Mouse (Mus musculus) bone marrow macrophage, adult 2 months (primary cell): ENCODE results near the gene Rbm6.

ENCODE experiments used
- CTCF ChIP-seq: IDR thresholded peaks from 2 replicates; pipeline ENCODE4 v1.5.1; 2012; ENCODE audit warnings: low read depth, mild to moderate bottlenecking, low read length, moderate library complexity
- POLR2A ChIP-seq: IDR thresholded peaks from 2 replicates; pipeline ENCODE4 v1.6.1; 2012; ENCODE audit warnings: mild to moderate bottlenecking, low read depth, low read length, borderline replicate concordance

DNA sequence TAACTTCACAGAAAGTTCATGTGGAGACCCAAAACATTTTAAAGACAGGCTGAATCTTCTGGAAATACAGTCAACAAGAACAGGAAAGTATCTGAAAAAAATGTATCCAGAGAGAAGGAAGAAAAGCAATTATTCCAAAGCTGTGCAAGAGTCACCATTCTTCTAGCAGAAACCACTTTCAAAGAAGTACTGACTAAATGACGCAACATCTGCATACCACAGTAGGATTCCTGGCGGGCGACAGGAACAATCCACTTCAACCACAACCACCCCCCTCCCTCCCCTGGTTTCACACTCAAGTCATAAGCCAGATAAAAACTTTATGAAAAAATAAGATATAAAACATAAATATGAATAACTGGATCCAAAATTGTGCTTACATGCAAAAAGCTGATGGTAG is 39.2 kb downstream of the Rbm6 start:
- TF ChIP-seq POLR2A = no peak
- no peak for TF ChIP-seq CTCF
